Mouse (Mus musculus) heart, adult 9 months (tissue): Measurements from ENCODE around the gene Tmem184b.

Experiments used
- DNase-seq, 2 experiments: peaks; one replicate each; pipeline ENCODE4 v3.0.0; 2022; ENCODE audit warnings: low spot score in 2 of 2

Gene Tmem184b

DNA sequence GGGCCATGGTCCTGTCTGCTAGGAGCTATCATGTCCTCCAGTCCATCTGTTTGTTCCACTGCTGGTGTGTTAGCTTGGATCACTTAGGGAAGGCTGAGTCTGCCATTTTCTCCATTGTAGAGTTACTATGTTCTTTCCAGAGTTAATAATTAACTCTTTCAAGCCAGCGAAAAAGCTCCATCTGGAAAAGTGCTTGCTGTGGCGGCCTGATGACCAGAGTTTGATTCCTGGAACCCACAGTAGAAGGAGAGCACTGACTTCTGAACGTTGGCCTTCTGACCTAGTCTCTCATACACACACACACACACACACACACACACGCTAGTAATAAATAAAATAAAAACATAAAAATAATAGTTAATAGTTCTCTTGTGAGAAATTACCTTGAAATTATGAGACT, 58.7 kb downstream of the Tmem184b start:
- no peak for DNase-seq

DNA sequence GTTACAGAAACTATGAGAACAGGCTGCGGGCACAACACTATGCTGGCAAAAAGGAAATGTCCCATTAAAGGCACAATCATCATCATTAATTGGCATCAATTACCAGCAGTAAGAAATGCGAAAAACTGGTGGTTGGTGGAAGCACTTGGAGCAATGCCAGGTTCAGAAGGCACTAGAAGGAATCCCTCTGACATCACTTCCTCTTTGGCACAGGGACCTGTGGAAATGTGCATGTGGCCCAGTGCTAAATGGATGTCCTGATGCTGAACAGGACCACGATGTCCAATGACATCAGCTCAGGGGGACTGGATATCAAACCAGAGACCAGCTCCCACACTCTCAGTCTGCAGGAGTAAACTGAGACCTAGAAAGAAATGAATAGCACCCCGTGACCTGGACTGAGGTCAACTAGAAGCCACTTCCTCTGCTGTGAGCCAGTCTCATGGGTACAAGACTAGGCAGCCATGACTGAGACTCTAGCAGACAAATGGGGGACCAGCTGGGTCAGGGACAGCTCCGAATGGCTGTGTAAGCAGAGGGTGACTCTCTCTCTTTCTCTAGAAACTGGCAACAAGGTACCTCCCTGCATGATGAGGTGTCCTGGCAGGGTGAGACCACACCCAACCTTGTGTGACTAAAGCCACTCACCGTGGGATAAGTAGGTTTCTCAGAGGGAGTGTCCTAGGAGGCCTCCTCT, 60.6 kb downstream of the Tmem184b start:
- no peak for DNase-seq

GRCm38 (mm10) chr15:79338978-79339377, 64.4 kb downstream of the Tmem184b start:
- DNase-seq, result no peak

- no peak for DNase-seq
Measured at GRCm38 (mm10) chr15:79335061-79335655, 68.2 kb downstream of the Tmem184b start.

DNA sequence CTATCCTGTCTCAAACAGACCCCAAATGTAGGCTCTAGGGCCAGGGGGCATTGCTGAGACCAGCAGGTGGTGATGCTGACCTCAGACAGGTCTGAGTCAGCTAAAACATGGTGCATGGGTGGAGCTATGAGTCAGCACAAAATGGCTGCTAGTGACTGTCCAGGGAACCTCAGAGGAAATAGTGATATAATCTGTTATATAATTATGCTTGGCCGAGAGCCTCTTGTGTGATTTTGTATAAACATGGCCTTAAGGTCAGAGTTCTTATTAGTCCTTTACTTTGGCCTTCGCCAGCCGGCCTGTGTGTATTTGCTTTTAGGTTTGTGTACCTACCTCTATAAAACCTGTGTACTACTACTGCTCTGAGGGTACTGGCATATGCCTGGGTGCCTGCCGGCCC, 70.0 kb downstream of the Tmem184b start:
- DNase-seq, result peak in 1 of 2 experiments; percentile 61

DNA sequence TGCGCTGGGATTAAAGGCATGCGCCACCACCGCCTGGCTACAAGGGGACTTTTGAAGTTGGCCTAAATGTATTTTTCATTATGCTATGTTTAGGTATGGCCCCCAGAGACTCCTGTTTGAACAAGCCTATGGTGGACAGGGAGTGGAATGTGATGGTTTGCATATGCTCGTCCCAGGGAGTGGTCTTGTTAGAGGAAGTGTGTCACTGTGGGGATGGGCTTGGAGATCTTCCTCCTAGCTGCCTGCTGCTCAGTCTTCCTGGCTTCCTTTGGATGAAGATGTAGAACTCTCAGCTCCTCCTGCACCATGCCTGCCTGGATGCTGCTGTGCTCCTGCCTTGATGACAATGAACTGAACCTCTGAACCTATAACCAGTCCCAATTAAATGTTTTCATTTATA, 72.8 kb downstream of the Tmem184b start:
- DNase-seq, result no peak

DNA sequence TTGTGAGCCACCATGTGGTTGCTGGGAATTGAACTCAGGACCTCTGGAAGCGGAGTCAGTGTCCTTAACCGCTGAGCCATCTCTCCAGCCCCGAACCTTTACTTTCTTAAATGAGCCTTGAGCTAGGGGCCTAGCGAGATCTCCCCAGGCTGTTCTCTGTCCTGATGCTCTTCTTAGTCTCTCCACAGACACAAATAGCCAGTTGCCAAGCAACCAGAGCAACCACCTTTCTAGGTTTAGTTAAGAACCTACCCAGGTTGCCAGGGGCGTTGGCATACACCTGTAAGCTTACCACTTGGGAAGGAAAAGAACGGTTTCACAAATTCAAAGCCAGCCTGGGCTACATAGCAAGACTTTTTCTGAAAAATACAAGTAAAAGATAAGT, 73.4 kb downstream of the Tmem184b start:
- no peak for DNase-seq

DNA sequence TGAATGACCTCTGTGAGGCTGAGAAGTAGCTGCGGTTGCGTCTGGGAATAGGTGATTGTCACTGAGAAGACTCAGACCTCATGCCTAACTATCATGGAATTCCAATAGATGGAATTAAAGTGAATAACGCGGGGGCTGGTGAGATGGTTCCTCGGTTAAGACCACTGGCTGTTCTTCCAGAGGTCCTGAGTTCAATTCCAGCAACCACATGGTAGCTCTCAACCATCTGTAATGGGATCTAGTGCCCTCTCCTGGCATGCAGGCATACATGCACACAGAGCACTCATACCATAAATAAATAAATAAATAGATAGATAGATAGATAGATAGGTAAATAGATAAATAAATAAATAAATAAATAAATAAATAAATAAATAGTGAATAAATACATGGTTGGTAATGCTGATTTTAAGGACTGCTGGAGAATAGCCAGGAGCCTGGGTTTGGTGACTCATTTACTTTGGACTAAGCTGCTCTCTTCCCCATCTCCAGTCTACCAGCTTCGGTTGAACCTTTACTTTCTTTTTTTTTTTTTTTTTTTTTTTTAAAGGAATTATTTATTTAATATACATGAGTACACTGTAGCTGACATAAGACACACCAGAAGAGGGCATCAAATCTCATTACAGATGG, 73.9 kb downstream of the Tmem184b start:
- DNase-seq, result no peak

DNA sequence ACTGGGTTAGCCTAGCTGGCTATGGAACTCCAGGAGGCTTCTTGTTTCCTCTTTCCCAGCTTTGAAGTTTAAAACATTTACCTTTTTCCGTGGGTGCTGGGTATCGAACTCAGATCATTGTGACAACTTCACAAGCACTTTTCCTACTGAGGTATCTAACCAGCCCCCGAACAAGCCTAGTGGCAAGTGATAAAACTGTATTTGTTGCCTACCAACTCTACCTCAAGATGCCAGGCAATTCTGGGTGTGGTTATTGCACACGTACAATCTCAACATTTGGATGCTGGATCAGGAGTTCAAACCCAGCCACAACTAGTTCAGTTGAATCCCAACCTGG, 74.5 kb downstream of the Tmem184b start:
- no peak for DNase-seq

DNA sequence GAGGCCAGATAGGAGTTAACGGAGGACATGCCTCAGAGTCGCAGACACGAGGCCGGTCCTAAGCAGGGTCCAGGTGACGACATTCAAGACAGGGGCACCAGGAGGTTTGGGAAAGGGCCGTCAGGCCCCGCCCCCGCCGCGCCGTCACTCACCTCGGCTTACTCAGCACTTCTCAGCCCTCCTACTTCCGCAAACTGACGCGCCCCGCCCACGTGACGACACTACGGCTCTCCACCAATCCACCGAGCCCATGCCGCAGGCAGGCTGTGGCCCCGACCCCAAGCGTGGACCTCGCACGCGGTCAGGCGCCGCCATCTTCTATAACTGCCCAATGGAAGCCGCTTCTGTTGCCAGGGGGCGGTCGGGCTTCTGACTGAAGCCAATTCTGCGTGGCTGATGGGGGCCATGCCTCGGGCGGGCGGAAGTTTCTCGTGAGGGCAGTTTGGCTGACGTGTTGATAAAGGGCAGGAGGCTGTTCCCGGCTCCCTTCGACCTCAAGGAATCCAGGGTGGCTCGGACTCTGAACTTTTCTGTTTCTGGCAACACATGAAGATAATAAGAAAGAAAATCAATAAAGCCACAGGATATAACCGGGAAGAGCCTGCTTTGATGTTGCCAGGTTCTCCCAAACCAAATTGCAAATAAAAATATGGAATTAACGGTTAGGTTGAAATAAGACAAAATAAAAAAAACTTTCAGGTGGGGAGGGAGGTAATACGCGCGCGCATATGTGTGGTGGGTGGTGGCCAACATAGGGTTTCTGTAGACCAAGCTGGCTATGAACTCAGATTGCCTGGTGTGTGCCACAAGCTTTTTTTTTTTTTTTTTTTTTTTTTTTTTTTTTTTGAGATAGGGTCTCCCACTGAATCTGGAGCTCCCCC, 75.1 kb downstream of the Tmem184b start, which contains the start of gene Pla2g6:
Gene Pla2g6 (minus strand): TSS at position 333 of the 881 bp plus-strand sequence.
- peak; percentile 99 for DNase-seq

DNA sequence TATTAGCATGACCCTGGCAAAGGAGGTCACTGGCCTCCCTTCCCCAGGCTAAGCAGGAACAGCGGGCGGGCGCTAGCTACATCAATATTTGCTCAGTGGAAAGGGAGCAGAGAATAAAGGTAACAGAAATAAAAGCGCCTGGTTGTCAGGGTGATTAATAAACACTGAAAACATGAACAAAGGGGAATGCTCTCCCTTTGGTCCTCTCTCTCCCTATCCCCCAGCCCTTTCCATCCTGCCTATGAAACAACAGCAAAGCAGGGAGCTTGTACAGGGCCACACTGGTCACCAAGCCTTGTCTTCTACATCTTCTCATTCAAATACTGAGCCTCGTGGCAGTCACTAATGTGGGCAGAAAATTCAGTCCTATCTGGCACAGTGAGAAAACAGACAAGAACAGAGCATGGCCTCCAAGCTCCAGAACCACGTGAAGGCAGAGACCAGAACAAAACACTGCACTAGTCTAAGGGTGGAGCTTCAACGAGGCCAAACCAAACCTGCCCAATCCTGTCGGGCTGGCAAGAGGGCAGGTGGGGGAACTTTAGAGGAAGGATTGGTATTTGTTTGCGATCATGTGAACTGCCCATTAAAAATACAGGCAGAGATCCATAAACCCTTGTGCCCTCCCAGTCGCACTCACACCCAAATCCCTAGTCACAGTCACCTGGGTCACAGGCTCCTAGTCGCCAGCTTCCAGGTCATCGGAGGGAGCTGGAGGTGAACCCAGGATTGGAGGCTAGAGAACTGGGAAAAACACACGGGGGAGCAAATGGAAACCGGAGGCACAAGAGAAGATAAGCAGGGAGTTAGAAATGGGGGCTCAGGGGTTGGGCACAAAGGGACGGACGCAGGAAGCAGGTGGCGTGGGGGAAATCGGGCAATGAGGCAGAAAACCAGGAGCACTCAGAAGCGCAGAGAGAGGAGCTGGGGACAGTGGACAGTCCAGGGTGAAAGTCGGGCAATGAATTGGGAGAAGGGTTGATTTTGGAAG, 76.1 kb downstream of the Tmem184b start:
- peak; percentile 36 to 54 for DNase-seq

DNA sequence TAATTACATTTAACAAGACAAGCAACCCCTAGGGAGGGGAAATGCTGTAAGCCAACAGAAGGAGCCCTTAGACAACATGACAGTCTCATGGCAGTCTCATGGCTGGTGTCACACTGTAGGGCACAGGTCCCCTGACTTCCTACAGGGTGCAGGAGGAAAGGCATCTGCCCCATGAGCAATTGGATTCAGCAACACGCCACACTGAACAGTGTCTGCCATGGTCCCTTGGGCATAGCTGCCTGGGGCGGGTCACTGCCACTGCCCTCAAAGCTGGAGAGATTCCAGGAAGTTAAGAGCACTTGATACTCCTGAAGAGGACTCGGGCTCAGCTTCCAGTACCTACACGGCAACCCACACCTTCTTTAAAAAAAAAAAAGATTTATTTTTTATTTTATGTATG, 77.1 kb downstream of the Tmem184b start:
- DNase-seq, result no peak

DNA sequence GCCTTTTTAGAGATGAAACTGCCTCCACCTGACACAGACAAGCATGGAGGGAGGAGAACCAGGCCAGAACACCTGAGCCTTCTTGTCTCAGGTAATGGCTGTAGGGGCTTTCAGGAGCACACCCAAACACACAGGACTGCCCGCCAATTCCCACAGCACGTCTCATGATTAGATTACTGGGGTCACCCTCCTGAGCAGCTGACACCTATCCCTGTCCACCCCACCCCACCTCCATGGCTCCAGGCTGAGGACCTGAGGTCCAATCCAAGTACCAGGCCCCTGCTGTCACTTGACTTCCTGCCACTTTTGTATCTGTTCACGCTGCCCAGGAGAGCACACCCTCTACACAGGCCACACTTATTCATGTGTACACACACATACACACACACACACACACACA, 77.6 kb downstream of the Tmem184b start:
- no peak for DNase-seq

- no peak for DNase-seq
Measured at GRCm38 (mm10) chr15:79324373-79324772, 79.0 kb downstream of the Tmem184b start.

- DNase-seq, result no peak
Measured at GRCm38 (mm10) chr15:79323791-79324155, 79.6 kb downstream of the Tmem184b start.

GRCm38 (mm10) chr15:79322991-79323790, 80.2 kb downstream of the Tmem184b start:
- DNase-seq, result peak; percentile 90 to 94

DNA sequence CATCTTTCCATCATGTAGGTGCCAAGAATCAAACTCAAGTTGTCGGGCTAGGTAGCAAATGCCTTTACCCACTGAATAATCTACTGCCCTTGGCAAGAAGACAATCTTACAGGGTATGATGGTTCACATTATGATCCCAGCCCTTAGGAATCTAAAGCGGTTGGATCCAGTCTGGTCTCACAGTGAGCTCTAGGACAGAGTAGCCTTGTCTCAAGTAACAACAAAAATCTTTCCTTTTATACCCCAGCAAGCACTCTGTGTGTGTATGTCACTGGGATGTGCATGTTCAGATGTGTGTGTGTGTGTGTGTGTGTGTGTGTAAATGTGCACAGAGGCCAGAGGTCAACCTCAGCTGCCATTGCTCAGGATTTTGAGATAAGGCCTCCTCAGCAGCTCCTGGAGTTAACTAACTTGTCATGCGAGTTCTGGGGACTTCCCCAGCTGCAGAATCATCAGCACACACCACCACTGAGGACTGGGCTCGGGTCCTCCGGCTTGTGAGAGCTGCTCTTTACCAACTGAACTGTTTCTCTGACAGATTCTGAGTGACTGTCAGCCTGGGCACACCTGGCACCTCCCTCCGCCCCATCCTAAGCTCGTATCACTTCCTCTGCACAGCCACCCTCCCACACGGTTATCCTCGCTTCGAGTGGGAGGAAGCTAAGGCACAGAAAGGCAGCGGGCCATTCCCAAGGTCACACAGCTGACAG, 80.9 kb downstream of the Tmem184b start:
- no peak for DNase-seq

DNA sequence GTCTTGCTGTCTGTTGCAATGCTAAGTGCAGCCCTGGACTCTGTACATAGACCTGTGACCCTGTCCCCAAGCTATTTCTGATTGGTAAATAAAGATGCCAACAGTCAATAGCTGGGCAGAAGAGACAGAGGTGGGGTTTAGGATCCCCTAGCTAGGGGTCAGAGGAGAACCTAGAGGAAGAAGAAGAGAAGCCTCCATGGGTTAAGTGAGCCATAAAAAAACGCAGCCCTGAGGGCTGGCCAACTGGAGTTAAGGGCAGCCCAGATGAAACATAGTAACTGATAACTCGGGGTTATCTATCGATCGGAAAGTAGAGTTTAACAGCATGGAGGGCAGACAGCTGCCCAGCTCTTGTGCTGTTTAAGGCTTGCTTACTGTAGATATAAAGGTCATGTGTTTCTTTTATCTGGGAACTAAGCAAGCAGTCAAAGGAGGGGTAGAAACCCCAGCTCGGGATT, 81.6 kb downstream of the Tmem184b start:
- DNase-seq, result no peak

- no peak for DNase-seq
Measured at GRCm38 (mm10) chr15:79313848-79314369, 89.5 kb downstream of the Tmem184b start.
